Mouse (Mus musculus) kidney, postnatal 36 days (tissue): ENCODE data around the gene Gm20532.

Experiments
- DNase-seq, 2 experiments: peaks; one replicate each; pipeline ENCODE4 v3.0.0; 2021 to 2022; ENCODE audit warnings: mixed read lengths in 2 of 2

Gene Gm20532

GRCm38 (mm10) chr2:26574862-26575261, 11.6 kb upstream of the Gm20532 start:
- no peak for DNase-seq

- no peak for DNase-seq
Measured at GRCm38 (mm10) chr2:26575378-26575777, 11.1 kb upstream of the Gm20532 start.

- DNase-seq = peak; percentile 82 to 88
Measured at GRCm38 (mm10) chr2:26575865-26576264, 10.6 kb upstream of the Gm20532 start.

GRCm38 (mm10) chr2:26576462-26576861, 10.0 kb upstream of the Gm20532 start:
- peak in 1 of 2 experiments; percentile 12 for DNase-seq

GRCm38 (mm10) chr2:26578369-26578768, 8.1 kb upstream of the Gm20532 start:
- peak; percentile 76 to 88 for DNase-seq

GRCm38 (mm10) chr2:26579714-26580113, 6.7 kb upstream of the Gm20532 start, which contains the start of gene Egfl7:
TSS of gene Egfl7 (plus strand) at chr2:26580014.
- peak in 1 of 2 experiments; percentile 1 for DNase-seq

GRCm38 (mm10) chr2:26580751-26581150, 5.7 kb upstream of the Gm20532 start:
- DNase-seq = peak; percentile 59 to 61

- peak; percentile 74 to 78 for DNase-seq
Measured at GRCm38 (mm10) chr2:26582203-26582602, 4.2 kb upstream of the Gm20532 start.

GRCm38 (mm10) chr2:26582741-26583140, 3.7 kb upstream of the Gm20532 start:
- peak in 1 of 2 experiments; percentile 52 for DNase-seq

GRCm38 (mm10) chr2:26583640-26584039, 2.8 kb upstream of the Gm20532 start:
- DNase-seq = peak; percentile 85 to 87

- DNase-seq = no peak
Measured at GRCm38 (mm10) chr2:26585713-26586112, 726 bp upstream of the Gm20532 start.

- no peak for DNase-seq
Measured at GRCm38 (mm10) chr2:26587044-26587405, 586 bp downstream of the Gm20532 start.

- no peak for DNase-seq
Measured at GRCm38 (mm10) chr2:26588573-26588972, 2.1 kb downstream of the Gm20532 start.

- no peak for DNase-seq
Measured at GRCm38 (mm10) chr2:26589284-26589683, 2.8 kb downstream of the Gm20532 start.

GRCm38 (mm10) chr2:26590282-26590681, 3.8 kb downstream of the Gm20532 start:
- no peak for DNase-seq

- no peak for DNase-seq
Measured at GRCm38 (mm10) chr2:26590962-26591361, 4.5 kb downstream of the Gm20532 start.

- DNase-seq = no peak
Measured at GRCm38 (mm10) chr2:26591416-26591815, 5.0 kb downstream of the Gm20532 start.

- peak in 1 of 2 experiments; percentile 32 for DNase-seq
Measured at GRCm38 (mm10) chr2:26593211-26594021, 7.0 kb downstream of the Gm20532 start.

GRCm38 (mm10) chr2:26594022-26594346, 7.5 kb downstream of the Gm20532 start:
- peak; percentile 84 for DNase-seq

GRCm38 (mm10) chr2:26594461-26594933, 8.1 kb downstream of the Gm20532 start:
- DNase-seq = no peak

GRCm38 (mm10) chr2:26594934-26595724, 8.7 kb downstream of the Gm20532 start:
- peak; percentile 73 to 86 for DNase-seq

GRCm38 (mm10) chr2:26595725-26596435, 9.4 kb downstream of the Gm20532 start:
- peak in 1 of 2 experiments; percentile 18 for DNase-seq

- DNase-seq = peak in 1 of 2 experiments; percentile 7
Measured at GRCm38 (mm10) chr2:26596898-26597297, 10.5 kb downstream of the Gm20532 start.
